Mouse (Mus musculus) granulocyte monocyte progenitor cell, adult 5-6 weeks (primary cell): ENCODE data around the gene Mark4. TPM values are rescaled to one million over a fixed set of nuclear protein-coding genes. Genes with fewer than 3 reads are reported as not detected.
A peak's percentile ranks its signal among the peaks of the same experiment; 100 is the strongest.

Experiments used
- ATAC-seq: replicated peaks from 2 replicates; pipeline ENCODE4 v1.8.0; 2016; ENCODE audit warnings: mild to moderate bottlenecking, moderate TSS enrichment, inconsistent platforms; ENCODE audit not compliant: poor library complexity, severe bottlenecking
- total RNA-seq, 2 experiments: library from RNA; stranded (forward) in 1 of 2; stranded (reverse) in 1 of 2; fragments of 200-712, 200-1000 nt in 1 of 2; fragments of >200 nt in 1 of 2; fragmentation: Nextera tagmentation in 1 of 2; gene quantifications; 2 replicates each; pipeline ENCODE4 v1.2.3; 2014 to 2017

The Mark4 gene
- total RNA-seq, 2 experiments from 2014 or later, result 3.8 to 9.1 TPM

DNA sequence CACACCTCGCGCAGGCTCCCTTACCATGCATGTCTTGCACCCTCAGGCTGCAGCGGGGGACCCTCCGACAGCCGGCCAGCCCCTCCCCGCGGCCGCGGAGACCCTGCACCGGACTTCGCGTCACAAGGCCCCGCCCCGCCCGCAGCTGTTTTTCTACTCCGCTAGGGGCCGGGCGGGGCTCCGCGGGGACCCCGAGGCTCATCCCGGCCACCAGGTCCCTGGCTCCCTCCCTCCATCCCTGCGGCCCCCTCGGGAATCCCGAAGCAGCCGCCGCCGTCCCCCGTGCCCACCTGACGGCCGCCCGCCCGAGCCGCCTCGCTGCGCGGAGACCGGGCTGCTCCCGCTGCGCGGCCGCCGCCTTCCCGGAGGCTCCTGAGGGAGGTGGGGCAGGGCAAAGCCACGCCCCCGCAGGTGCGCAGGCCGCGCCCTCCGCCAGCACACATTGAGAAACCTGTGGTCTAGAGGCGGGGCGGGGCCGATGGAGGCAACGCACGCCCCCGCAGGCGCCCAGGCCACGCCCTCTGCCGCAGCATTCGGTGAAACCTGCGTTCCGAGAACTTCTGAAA lies 54.8 kb downstream of the Mark4 start, which contains the start of gene Klc3:
Gene Klc3 (minus strand): TSS at position 374 of the 566 bp plus-strand sequence.
- ATAC-seq, result peak; percentile 70

DNA sequence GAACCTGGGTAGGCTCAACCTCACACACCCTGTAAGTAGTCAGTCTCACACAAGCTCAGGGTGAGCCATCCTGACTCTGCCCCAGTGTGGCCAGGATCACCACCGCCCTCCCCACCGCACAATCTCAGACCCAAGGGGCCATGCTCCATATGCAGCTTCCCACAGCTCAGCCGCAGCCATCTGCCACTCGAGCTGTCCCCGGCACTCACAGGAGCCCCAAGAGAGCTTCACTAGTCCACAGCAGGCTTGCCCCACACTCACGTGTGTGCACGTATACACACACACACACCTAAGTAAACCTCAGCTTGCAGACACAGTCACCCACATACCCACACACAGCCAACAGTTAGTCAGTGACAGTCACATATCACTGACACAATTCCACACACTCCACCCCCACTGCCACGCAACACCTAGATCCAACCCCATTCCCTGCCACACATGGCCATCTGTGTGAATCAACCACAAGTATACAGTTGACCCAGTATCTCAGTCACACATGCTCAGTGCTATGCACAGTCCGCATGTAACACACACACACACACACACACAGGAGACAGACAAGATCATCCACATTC lies 56.0 kb downstream of the Mark4 start:
- no peak for ATAC-seq

DNA sequence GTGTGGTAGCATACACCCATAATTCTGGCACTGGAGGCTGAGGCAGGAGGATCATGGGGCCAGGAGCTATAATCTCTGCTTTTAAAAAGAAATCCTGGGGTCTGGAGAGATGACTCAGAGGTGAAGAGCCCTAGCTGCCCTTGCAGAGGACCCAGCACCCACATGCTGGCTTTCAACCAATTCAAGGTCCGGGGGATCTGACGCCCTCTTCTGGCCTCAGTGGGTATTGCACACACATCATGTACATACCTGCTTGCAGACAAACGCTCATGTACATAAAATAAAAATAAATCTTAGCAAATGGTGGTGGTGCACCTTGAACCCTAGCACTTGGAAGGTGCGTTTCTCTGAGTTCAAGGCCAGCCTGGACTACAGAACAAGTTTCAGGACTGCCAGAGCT lies 57.7 kb downstream of the Mark4 start:
- ATAC-seq, result no peak

DNA sequence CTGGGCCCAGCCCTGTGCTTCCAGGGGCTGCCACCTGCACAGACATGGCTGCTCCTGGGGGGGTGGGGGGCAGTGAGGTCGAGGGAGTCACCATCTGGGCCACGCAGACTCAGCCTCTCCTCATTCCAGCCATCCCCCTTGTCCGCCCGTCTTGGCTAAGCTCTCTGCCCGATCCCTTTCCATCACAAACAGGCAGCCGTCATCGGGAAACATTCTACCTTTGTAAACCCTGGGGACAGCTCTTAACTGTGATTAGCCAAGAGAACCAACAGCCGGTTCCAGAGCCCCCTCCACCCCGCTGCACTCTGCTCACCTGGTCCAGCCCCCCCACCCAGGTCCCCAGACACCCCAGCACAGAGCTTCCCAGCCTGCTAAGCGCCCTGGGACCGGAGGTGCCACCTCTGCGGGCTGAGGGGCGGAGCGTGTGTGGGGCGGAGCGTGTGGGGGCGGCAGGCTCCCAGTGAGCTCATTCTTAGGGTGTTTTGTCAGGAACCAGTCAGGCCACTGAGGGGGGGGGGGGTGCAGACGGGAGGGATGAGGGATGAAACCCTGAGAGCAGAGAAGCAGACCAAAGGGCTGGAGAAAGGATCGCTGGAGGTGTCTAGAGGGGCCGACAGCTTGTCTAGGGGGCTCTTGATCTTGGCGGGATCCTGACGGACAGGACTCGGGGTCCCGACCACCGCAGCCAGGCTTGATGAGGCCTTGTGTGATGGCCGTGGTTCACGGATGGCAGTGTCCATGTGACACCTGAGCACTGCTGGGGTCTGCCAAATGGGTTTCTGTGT lies 58.9 kb downstream of the Mark4 start:
- peak; percentile 75 for ATAC-seq

DNA sequence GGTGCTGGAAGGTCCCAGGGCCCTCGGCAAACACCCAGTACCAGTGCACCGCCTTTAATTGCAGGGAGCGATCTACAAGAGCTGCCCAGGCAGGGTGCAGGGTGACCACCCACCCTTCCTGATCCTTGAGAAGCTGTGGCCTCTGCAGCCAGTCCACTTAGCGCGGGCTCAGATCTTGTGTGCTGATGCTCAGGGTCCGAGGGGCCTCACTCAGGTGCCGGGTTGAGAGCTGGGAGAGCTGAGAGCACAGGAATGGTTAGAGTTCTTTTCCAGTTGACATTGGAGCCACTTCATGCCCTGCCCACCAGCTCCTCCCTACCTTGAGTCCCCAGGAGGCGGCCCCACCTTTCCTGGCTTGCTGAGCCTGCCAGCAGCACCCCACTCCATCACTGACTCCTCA lies 64.1 kb downstream of the Mark4 start:
- ATAC-seq, result no peak

DNA sequence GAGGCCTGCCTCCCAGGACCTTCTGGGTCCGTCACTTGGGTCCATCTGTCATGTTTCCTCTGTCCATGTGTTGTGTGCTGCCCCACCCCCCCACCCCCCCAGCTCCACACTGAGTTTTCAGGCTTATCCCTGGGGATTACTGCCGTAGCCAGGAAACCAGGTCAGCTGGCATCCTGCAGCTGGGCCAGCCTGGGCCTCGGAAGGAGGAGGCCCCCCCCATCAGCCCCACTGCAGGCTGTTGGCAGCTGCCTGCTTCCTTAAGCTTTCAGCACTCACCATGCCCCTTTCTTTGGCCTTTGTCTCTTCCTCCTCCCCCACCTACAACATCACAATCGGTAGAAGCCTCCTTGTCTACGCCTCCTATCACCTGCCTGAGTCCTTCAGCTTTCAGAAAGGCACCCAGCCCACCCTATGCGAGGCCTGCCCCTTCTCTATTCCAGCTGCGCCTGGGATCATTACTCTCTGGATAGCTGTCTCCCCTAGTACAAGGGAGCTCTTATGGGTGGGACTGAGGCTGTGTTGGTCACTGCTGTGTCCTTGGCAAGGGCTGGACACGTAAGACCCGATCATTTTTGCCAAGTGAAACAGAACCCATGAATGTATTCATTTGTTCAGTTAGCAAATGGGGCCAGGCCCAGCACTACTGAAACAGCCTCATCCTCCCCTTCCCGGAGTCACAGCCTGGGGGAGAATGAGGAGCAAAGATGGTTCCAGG lies 69.8 kb downstream of the Mark4 start:
- ATAC-seq, result no peak

DNA sequence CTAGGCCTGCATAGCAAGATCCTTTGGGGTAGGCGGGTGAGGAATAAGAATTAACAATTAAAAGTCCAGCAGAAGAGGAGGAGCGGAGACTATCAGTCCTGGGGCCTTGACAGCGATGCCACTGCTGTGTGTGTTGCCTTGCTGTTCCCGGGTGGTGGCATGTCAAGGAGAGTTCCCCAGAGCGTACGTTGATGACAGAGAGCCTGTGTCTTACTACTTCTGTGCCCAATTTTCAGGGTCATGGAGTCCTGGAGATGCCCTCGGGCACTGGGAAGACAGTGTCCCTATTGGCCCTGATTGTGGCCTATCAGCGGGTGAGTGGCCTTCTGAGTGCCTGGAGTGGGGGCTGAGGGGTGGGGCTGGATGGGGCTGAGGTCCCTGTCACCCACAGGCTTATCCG lies 74.9 kb downstream of the Mark4 start:
- ATAC-seq, result no peak

DNA sequence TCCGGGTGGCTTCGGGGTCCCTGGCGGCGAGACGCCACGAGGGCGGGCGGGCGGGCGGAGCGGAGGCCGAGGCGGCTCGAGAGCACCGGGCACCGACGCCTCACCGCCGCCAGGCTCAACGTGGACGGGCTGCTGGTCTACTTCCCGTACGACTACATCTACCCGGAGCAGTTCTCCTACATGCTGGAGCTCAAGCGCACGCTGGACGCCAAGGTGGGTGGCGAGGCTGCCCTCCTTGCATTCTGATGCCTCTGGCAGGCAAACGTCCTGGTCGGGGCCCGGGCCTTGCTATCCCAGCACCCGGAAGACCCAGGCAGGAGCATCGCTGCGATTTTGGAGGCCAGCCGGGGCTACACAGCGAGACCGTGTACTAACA lies 76.5 kb downstream of the Mark4 start:
- peak; percentile 72 for ATAC-seq

DNA sequence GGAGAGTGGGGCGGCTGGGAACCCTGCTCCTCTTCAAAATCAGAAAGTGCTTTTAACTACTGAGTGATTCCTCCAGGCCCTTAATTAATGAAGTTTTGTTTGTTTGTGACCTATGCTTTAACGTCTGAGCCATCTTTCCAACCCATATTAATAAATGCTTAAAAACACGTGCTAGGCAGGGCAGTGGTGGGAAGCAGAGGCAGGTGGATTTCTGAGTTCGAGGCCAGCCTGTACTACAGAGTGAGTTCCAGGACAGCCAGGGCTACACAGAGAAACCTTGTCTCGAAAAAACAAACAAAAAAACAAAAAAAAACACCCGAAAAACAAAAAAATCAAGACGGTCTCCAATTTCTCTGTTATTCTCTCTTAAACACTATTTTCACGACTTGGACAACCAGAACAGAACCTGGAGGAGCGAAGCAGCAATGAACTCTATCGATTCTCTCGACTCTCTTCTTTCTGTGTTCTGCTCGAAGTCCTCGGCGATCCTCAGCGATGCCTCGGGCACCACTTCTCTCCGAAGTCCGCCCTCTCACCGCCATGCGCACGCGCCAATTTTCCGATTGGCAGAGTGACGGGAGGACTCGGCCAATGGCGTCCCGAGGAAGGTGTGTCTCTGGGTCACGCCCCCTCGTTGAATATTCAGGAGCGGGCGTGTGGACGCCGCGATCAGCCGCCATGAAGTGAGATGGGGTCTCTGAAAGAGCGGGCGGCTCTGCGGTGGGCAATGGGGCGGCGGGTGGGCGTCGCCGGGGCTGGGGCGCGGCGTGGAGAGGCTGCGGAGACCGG lies 77.0 kb downstream of the Mark4 start, which contains the start of gene Ercc2:
Gene Ercc2 (plus strand): TSS at position 634 of the 789 bp plus-strand sequence.
- ATAC-seq, result peak; percentile 99

DNA sequence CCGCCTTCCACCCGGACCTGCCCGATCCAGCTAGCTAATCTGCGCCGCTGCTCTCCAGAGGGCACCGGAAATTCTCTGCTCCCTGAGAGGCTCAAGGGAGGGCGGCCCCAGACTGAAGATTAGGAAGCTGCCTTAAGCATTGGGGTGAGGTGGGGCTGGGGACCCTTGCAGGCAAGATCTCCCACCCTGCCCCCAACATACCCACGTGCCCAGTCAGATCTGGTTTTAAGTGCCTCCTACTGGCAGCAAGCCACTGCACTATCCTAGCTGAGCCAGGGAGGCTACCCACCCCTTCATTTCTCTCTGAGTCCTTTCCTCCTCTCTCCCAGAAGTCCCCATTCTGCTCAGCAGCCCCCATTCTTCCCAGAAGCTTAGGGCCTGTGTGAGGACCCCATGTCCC lies 80.6 kb downstream of the Mark4 start:
- no peak for ATAC-seq

DNA sequence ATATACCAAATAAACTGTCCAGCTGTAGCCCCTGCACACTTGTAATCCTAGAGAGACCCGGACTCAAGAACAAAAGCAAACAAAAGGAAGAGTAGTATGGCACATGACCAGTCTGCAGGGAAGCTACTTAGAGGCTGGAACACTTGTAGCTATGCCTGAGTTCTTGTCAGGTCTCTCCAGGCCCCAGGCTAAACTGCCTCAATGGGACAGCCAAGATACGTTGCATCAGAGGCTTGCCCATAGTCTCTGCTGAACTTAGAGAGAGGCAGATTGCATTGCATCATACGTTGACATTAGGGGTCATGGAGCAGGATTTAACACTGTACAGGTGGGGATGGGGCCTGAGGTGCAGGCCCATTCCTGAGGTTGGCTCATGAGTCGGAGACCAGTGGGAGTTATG lies 82.6 kb downstream of the Mark4 start:
- no peak for ATAC-seq

DNA sequence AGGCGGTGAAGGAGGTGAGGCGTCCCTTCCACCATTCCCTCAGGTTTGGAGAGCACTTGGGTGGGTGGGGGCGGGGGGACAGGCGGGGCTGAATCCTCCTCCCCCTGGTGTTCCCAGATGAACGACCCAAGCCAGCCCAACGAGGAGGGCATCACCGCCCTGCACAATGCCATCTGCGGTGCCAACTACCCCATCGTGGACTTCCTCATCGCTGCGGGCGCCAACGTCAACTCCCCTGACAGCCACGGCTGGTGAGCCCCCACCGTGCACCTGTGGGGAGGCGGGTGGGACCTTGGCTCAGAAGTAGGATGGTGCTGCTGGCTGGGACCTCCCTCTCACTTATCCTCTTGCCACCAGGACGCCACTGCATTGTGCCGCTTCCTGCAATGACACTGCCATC lies 83.3 kb downstream of the Mark4 start:
- ATAC-seq, result no peak

Other genes starting within 250 kb of the Mark4 start
- gene Gpr4, start 246.3 kb downstream of the Mark4 start, total RNA-seq (2014; fragmentation: Nextera tagmentation), result not detected in 2 replicates
- not detected in 2 replicates for gene Gpr4, start 246.3 kb downstream of the Mark4 start, total RNA-seq (2017)
- 20.7 and 35.1 TPM in 2 replicates for gene Opa3, start 230.5 kb downstream of the Mark4 start, total RNA-seq (2014; fragmentation: Nextera tagmentation)
- gene Opa3, start 230.5 kb downstream of the Mark4 start, total RNA-seq (2017), result 14.6 and 18.3 TPM in 2 replicates
- 60.7 and 70.5 TPM in 2 replicates for gene Vasp, start 187.0 kb downstream of the Mark4 start, total RNA-seq (2014; fragmentation: Nextera tagmentation)
- gene Vasp, start 187.0 kb downstream of the Mark4 start, total RNA-seq (2017), result 52.8 and 63.3 TPM in 2 replicates
- gene Ppm1n, start 178.8 kb downstream of the Mark4 start, total RNA-seq (2014; fragmentation: Nextera tagmentation), result not detected in 2 replicates
- gene Ppm1n, start 178.8 kb downstream of the Mark4 start, total RNA-seq (2017), result not detected in 2 replicates
- gene Rtn2, start 176.2 kb downstream of the Mark4 start, total RNA-seq (2014; fragmentation: Nextera tagmentation), result not detected in 2 replicates
- not detected in 2 replicates for gene Rtn2, start 176.2 kb downstream of the Mark4 start, total RNA-seq (2017)
- gene Fosb, start 148.8 kb downstream of the Mark4 start, total RNA-seq (2014; fragmentation: Nextera tagmentation), result 8.1 and 13.7 TPM in 2 replicates
- 19.3 and 24.4 TPM in 2 replicates for gene Fosb, start 148.8 kb downstream of the Mark4 start, total RNA-seq (2017)
- 12.4 and 42.8 TPM in 2 replicates for gene Ercc1, start 114.0 kb downstream of the Mark4 start, total RNA-seq (2014; fragmentation: Nextera tagmentation)
- gene Ercc1, start 114.0 kb downstream of the Mark4 start, total RNA-seq (2017), result 29.4 and 34.9 TPM in 2 replicates
- gene Cd3eap, start 99.3 kb downstream of the Mark4 start, total RNA-seq (2014; fragmentation: Nextera tagmentation), result 20.3 and 26.1 TPM in 2 replicates
- 23.2 and 39.9 TPM in 2 replicates for gene Cd3eap, start 99.3 kb downstream of the Mark4 start, total RNA-seq (2017)
- 1.8 and 1.9 TPM in 2 replicates for gene Ppp1r13l, start 99.1 kb downstream of the Mark4 start, total RNA-seq (2014; fragmentation: Nextera tagmentation)
- 0.26 and 0.57 TPM in 2 replicates for gene Ppp1r13l, start 99.1 kb downstream of the Mark4 start, total RNA-seq (2017)
- 10.7 and 26.9 TPM in 2 replicates for gene Ercc2, start 76.8 kb downstream of the Mark4 start, total RNA-seq (2014; fragmentation: Nextera tagmentation)
- gene Ercc2, start 76.8 kb downstream of the Mark4 start, total RNA-seq (2017), result 29.8 and 31.9 TPM in 2 replicates
- gene Klc3, start 54.7 kb downstream of the Mark4 start, total RNA-seq (2014; fragmentation: Nextera tagmentation), result not detected in 2 replicates
- gene Klc3, start 54.7 kb downstream of the Mark4 start, total RNA-seq (2017), result not detected in 2 replicates
- gene Ckm, start 54.0 kb downstream of the Mark4 start, total RNA-seq (2014; fragmentation: Nextera tagmentation), result 0.85 TPM in 1 of 2 replicates, not detected in the other
- gene Ckm, start 54.0 kb downstream of the Mark4 start, total RNA-seq (2017), result 1.5 and 3.0 TPM in 2 replicates
- 1.0 and 2.5 TPM in 2 replicates for gene Exoc3l2, start 4.5 kb upstream of the Mark4 start, total RNA-seq (2014; fragmentation: Nextera tagmentation)
- gene Exoc3l2, start 4.5 kb upstream of the Mark4 start, total RNA-seq (2017), result 0.95 TPM in 1 of 2 replicates, not detected in the other
- gene Bloc1s3, start 49.5 kb upstream of the Mark4 start, total RNA-seq (2014; fragmentation: Nextera tagmentation), result 3.1 and 4.5 TPM in 2 replicates
- 0.60 and 1.0 TPM in 2 replicates for gene Bloc1s3, start 49.5 kb upstream of the Mark4 start, total RNA-seq (2017)
- gene Trappc6a, start 49.6 kb upstream of the Mark4 start, total RNA-seq (2014; fragmentation: Nextera tagmentation), result 75.3 and 83.4 TPM in 2 replicates
- 28.2 and 30.6 TPM in 2 replicates for gene Trappc6a, start 49.6 kb upstream of the Mark4 start, total RNA-seq (2017)
- gene Nkpd1, start 59.0 kb upstream of the Mark4 start, total RNA-seq (2014; fragmentation: Nextera tagmentation), result not detected in 2 replicates
- gene Nkpd1, start 59.0 kb upstream of the Mark4 start, total RNA-seq (2017), result not detected in 2 replicates
- 29.7 and 32.3 TPM in 2 replicates for gene Ppp1r37, start 104.3 kb upstream of the Mark4 start, total RNA-seq (2014; fragmentation: Nextera tagmentation)
- gene Ppp1r37, start 104.3 kb upstream of the Mark4 start, total RNA-seq (2017), result 11.9 and 17.8 TPM in 2 replicates
- 3.9 and 7.0 TPM in 2 replicates for gene Zfp296, start 118.5 kb upstream of the Mark4 start, total RNA-seq (2014; fragmentation: Nextera tagmentation)
- 3.8 and 3.9 TPM in 2 replicates for gene Zfp296, start 118.5 kb upstream of the Mark4 start, total RNA-seq (2017)
- 66.1 and 70.9 TPM in 2 replicates for gene Gemin7, start 118.8 kb upstream of the Mark4 start, total RNA-seq (2014; fragmentation: Nextera tagmentation)
- 37.8 and 44.3 TPM in 2 replicates for gene Gemin7, start 118.8 kb upstream of the Mark4 start, total RNA-seq (2017)
- 24.2 and 40.8 TPM in 2 replicates for gene Clasrp, start 145.7 kb upstream of the Mark4 start, total RNA-seq (2014; fragmentation: Nextera tagmentation)
- gene Clasrp, start 145.7 kb upstream of the Mark4 start, total RNA-seq (2017), result 19.6 TPM in 2 replicates
- 1.2 TPM in 1 of 2 replicates, not detected in the other for gene Relb, start 170.6 kb upstream of the Mark4 start, total RNA-seq (2014; fragmentation: Nextera tagmentation)
- gene Relb, start 170.6 kb upstream of the Mark4 start, total RNA-seq (2017), result 1.4 and 1.9 TPM in 2 replicates
- 29.9 and 41.7 TPM in 2 replicates for gene Clptm1, start 206.2 kb upstream of the Mark4 start, total RNA-seq (2014; fragmentation: Nextera tagmentation)
- gene Clptm1, start 206.2 kb upstream of the Mark4 start, total RNA-seq (2017), result 32.0 and 36.5 TPM in 2 replicates
- 3.3 and 5.9 TPM in 2 replicates for gene Apoc2, start 219.1 kb upstream of the Mark4 start, total RNA-seq (2014; fragmentation: Nextera tagmentation)
- 1.3 TPM in 1 of 2 replicates, not detected in the other for gene Apoc2, start 219.1 kb upstream of the Mark4 start, total RNA-seq (2017)
- not detected in 2 replicates for gene Gm44805, start 222.6 kb upstream of the Mark4 start, total RNA-seq (2014; fragmentation: Nextera tagmentation)
- gene Gm44805, start 222.6 kb upstream of the Mark4 start, total RNA-seq (2017), result not detected in 2 replicates
- gene Apoc4, start 222.7 kb upstream of the Mark4 start, total RNA-seq (2014; fragmentation: Nextera tagmentation), result not detected in 2 replicates
- not detected in 2 replicates for gene Apoc4, start 222.7 kb upstream of the Mark4 start, total RNA-seq (2017)
- 10.3 and 17.9 TPM in 2 replicates for gene Apoc1, start 233.8 kb upstream of the Mark4 start, total RNA-seq (2014; fragmentation: Nextera tagmentation)
- 0.57 and 10.6 TPM in 2 replicates for gene Apoc1, start 233.8 kb upstream of the Mark4 start, total RNA-seq (2017)
- 21.9 and 23.5 TPM in 2 replicates for gene Apoe, start 240.4 kb upstream of the Mark4 start, total RNA-seq (2014; fragmentation: Nextera tagmentation)
- gene Apoe, start 240.4 kb upstream of the Mark4 start, total RNA-seq (2017), result 59.3 and 90.6 TPM in 2 replicates